Mouse (Mus musculus): ENCODE measurements around the gene Jade2. TPM values are rescaled to one million over a fixed set of nuclear protein-coding genes. Genes with fewer than 3 reads are reported as not detected.

Jade2 gene
- polyA plus RNA-seq, 1 experiment = 10.1 TPM

DNA sequence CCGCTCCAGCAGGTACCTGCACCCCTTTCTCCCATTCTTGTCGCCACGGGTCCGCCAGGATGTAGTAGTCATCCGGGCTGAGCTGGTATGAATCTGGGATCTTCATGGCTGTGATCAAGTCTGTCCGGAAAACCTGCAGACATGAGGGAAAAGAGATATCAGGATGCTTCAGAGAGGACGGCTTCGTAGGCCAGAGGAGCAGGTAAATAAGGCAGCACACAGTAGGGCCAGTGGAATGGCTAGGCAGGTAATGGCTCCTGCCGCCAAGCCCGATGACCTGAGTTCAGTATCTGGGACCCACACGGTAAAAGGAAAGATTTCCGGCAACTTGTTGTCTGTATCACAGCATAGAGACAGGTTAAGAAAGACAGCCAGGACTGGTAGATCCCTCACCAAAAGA lies 21.9 kb downstream of the Jade2 start:
- no peaks in the 10 kb centered on the region for H3K36me3 ChIP-seq (ENCODE audit: control insufficient read depth, insufficient read depth, low read length, poor library complexity, severe bottlenecking)
- H3K4me3 ChIP-seq (ENCODE audit: low read depth, low read length) = no peak overlapping the region
- no peak for TF ChIP-seq POLR2A (IDR thresholded peaks at IDR 0.05; ENCODE audit: insufficient read depth, low read length)
- H3K27ac ChIP-seq (ENCODE audit: insufficient read depth, low read length) = no peak overlapping the region
- H3K27me3 ChIP-seq (ENCODE audit: control insufficient read depth, insufficient read depth, low read length, poor library complexity, severe bottlenecking) = no peaks in the 10 kb centered on the region
- H3K9ac ChIP-seq (ENCODE audit: low read depth, poor library complexity, severe bottlenecking) = no peak overlapping the region
- H3K4me1 ChIP-seq (ENCODE audit: control insufficient read depth, insufficient read depth, low read length) = no peaks in the 10 kb centered on the region
- no peaks in the 10 kb centered on the region for H3K9me3 ChIP-seq (replicated peaks; ENCODE audit: control insufficient read depth, insufficient read depth, low read length, poor library complexity, severe bottlenecking)

DNA sequence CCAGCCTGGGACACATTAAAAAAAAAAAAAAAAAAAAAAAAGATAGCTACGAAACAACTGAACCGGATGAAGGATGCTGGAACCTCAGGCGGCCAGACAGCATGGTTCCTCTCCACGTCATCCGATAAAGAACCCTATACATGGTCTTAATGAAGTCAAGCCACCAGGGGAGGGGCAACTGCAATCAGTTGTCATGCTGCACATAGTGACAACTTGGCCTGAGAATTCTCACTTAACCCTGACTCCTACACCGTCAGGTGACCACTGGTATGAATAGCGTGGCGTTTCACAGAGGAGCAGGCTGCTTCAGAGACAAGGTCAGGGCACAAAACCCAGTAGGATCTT lies 23.4 kb downstream of the Jade2 start:
- Histone ChIP-seq H3K27ac (ENCODE audit: insufficient read depth, low read length) (no peak overlapping the region), H3K4me1 (ENCODE audit: control insufficient read depth, insufficient read depth, low read length) (no peaks in the 10 kb centered on the region), H3K9me3 (replicated peaks; ENCODE audit: control insufficient read depth, insufficient read depth, low read length, poor library complexity, severe bottlenecking) (no peaks in the 10 kb centered on the region), H3K9ac (ENCODE audit: low read depth, poor library complexity, severe bottlenecking) (no peak overlapping the region), H3K27me3 (ENCODE audit: control insufficient read depth, insufficient read depth, low read length, poor library complexity, severe bottlenecking) (no peaks in the 10 kb centered on the region), H3K36me3 (ENCODE audit: control insufficient read depth, insufficient read depth, low read length, poor library complexity, severe bottlenecking) (no peaks in the 10 kb centered on the region), H3K4me3 (ENCODE audit: low read depth, low read length) (no peak overlapping the region)
- TF ChIP-seq POLR2A (IDR thresholded peaks at IDR 0.05; ENCODE audit: insufficient read depth, low read length) = no peak
- TF ChIP-seq CTCF (IDR thresholded peaks at IDR 0.05; ENCODE audit: low read depth, low read length) = no peak
- TF ChIP-seq EP300 (IDR thresholded peaks at IDR 0.05; ENCODE audit: insufficient read depth, low read depth, low read length) = no peak

DNA sequence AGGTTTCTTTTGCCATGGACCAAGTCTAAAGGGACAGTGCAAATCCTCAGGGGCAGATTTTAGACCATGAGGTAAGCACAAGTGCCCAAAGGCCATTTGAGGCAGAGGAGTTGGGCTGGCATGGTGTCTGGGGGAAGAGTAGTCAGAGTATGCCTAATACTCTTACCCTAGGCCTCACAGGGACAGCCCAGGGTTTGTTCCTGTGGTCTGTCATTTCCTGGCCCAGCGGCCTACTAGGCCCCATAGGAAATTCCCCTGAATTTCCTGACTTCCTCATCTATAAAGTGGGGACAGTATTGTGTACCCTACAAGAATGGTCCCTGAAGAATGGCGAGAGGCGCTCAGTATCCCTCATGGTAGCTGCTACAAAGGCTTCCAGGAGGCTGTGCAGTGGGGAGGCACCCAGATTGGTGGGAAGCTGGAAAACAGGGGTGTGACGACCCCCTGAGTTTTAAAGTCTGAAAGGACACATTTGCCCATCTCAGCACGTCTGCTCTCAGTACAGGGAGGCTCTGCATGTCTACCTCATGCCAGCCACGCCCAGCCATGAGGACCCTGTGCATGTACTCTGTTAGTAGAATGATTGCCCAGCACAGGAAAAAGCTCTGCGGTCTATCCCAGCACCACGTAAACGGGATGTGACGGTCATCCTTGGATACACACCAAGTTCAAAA lies 23.9 kb downstream of the Jade2 start:
- Histone ChIP-seq H3K4me3 (ENCODE audit: low read depth, low read length) (no peak overlapping the region), H3K4me1 (ENCODE audit: control insufficient read depth, insufficient read depth, low read length) (no peaks in the 10 kb centered on the region), H3K27me3 (ENCODE audit: control insufficient read depth, insufficient read depth, low read length, poor library complexity, severe bottlenecking) (no peaks in the 10 kb centered on the region), H3K9me3 (replicated peaks; ENCODE audit: control insufficient read depth, insufficient read depth, low read length, poor library complexity, severe bottlenecking) (no peaks in the 10 kb centered on the region), H3K36me3 (ENCODE audit: control insufficient read depth, insufficient read depth, low read length, poor library complexity, severe bottlenecking) (no peaks in the 10 kb centered on the region), H3K27ac (ENCODE audit: insufficient read depth, low read length) (no peak overlapping the region), H3K9ac (ENCODE audit: low read depth, poor library complexity, severe bottlenecking) (no peak overlapping the region)
- TF ChIP-seq CTCF (IDR thresholded peaks at IDR 0.05; ENCODE audit: low read depth, low read length) = no peak

DNA sequence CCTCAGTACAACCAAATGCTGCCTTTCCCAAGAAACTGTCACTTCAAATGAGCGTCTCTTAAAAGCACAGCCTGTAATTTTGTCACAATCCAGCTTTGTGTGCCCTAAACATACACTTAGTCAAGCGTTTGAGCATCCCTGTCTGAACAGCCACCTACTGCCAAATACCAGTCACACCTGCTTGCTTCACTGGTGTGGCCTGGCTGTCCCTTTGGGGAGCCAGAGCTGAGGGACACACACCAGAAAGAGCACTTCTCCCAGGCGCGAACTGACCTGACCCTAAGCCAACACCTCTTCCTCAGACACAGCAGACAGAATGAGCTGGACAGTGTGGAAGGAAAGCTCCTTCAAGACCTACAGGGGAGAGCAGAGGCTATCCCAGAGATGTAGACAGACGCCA lies 24.5 kb downstream of the Jade2 start:
- Histone ChIP-seq H3K36me3 (ENCODE audit: control insufficient read depth, insufficient read depth, low read length, poor library complexity, severe bottlenecking) (no peaks in the 10 kb centered on the region), H3K9ac (ENCODE audit: low read depth, poor library complexity, severe bottlenecking) (no peak overlapping the region), H3K9me3 (replicated peaks; ENCODE audit: control insufficient read depth, insufficient read depth, low read length, poor library complexity, severe bottlenecking) (no peaks in the 10 kb centered on the region), H3K4me1 (ENCODE audit: control insufficient read depth, insufficient read depth, low read length) (no peaks in the 10 kb centered on the region), H3K27me3 (ENCODE audit: control insufficient read depth, insufficient read depth, low read length, poor library complexity, severe bottlenecking) (no peaks in the 10 kb centered on the region), H3K4me3 (ENCODE audit: low read depth, low read length) (no peak overlapping the region), H3K27ac (ENCODE audit: insufficient read depth, low read length) (no peak overlapping the region)
- TF ChIP-seq EP300 (IDR thresholded peaks at IDR 0.05; ENCODE audit: insufficient read depth, low read depth, low read length) (no peak), POLR2A (IDR thresholded peaks at IDR 0.05; ENCODE audit: insufficient read depth, low read length) (no peak), CTCF (IDR thresholded peaks at IDR 0.05; ENCODE audit: low read depth, low read length) (no peak)

DNA sequence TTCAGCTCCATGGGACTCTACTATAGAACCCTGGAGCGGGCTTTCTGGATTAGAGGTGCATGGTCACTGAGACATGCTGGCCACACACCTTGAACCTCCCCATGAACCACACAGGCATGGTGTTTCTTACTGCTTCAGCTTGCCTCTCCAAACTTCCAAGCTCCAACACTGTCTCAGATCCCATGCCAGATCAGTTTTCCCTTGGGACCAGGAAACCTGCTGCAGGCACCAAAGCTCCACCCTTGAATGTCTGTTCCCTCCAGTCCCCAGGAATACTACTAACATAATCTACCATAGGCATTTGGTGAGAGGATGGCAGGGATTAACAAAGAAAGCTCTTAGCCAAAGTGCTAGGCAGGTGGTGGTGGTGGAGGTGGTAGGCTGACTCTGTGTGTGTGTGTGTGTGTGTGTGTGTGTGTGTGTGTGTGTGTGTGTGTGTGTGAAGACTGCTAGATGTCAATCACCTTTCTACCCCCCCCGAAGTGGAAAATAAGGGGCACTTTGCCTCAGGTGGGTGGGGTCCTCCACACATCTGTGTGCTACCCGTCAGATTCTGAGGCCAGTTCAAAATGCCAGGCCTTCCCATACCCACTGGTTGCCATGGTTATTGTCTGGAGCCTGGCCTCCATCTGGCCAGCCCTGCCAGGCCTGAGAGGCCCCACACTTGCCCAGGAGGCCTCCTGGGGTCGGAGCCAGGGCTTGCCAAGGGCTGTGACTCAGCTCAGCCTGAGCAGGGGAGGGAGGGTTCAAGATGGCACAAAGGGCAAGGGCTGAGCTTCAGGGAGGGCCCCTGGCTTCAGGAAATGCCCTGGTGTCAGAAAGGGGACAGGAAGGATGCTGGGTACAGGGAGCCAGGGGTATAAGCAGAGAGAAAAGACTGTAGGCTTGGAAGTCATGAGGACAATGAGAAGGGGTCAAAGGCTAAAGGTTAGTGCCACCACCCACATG lies 25.2 kb downstream of the Jade2 start:
- H3K27me3 ChIP-seq (ENCODE audit: control insufficient read depth, insufficient read depth, low read length, poor library complexity, severe bottlenecking) = no peaks in the 10 kb centered on the region
- no peaks in the 10 kb centered on the region for H3K9me3 ChIP-seq (replicated peaks; ENCODE audit: control insufficient read depth, insufficient read depth, low read length, poor library complexity, severe bottlenecking)
- no peak overlapping the region for H3K4me3 ChIP-seq (ENCODE audit: low read depth, low read length)
- H3K9ac ChIP-seq (ENCODE audit: low read depth, poor library complexity, severe bottlenecking) = no peak overlapping the region
- H3K36me3 ChIP-seq (ENCODE audit: control insufficient read depth, insufficient read depth, low read length, poor library complexity, severe bottlenecking) = no peaks in the 10 kb centered on the region
- no peak for TF ChIP-seq POLR2A (IDR thresholded peaks at IDR 0.05; ENCODE audit: insufficient read depth, low read length)
- TF ChIP-seq CTCF (IDR thresholded peaks at IDR 0.05; ENCODE audit: low read depth, low read length) = no peak
- no peak for TF ChIP-seq EP300 (IDR thresholded peaks at IDR 0.05; ENCODE audit: insufficient read depth, low read depth, low read length)
- H3K4me1 ChIP-seq (ENCODE audit: control insufficient read depth, insufficient read depth, low read length) = no peaks in the 10 kb centered on the region
- no peak overlapping the region for H3K27ac ChIP-seq (ENCODE audit: insufficient read depth, low read length)

DNA sequence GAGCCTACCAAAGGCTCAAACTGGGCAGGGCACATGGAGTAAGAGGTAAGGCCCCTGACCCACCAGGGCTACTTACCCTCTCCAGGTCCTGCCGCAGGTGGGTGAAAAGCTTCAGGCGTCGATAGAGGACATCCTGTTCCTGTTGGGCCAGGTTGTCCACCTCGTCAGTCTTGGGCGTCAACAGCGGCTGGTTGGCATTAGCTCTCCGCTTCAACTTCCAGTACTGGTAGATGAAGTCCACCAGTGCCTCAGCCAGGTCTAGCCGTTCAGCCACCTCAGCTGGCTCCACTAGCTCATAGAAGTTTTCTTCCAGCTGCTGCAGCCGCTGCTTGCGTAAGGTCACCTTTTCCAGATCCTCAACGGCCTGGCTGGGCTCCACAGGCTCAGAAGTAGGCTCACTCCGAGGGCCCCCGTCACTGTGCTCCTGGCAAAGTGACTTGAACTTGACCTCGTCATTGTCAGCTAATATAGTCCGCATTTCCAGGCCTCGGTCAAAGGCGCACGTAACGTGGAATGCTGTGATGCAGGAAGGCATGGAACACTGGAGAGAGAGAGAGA lies 32.5 kb downstream of the Jade2 start:
- H3K9ac ChIP-seq (ENCODE audit: low read depth, poor library complexity, severe bottlenecking) = no peak overlapping the region
- H3K27me3 ChIP-seq (ENCODE audit: control insufficient read depth, insufficient read depth, low read length, poor library complexity, severe bottlenecking) = no peaks in the 10 kb centered on the region
- no peak overlapping the region for H3K27ac ChIP-seq (ENCODE audit: insufficient read depth, low read length)
- H3K9me3 ChIP-seq (replicated peaks; ENCODE audit: control insufficient read depth, insufficient read depth, low read length, poor library complexity, severe bottlenecking) = no peaks in the 10 kb centered on the region
- TF ChIP-seq POLR2A (IDR thresholded peaks at IDR 0.05; ENCODE audit: insufficient read depth, low read length) = no peak
- TF ChIP-seq CTCF (IDR thresholded peaks at IDR 0.05; ENCODE audit: low read depth, low read length) = no peak
- TF ChIP-seq EP300 (IDR thresholded peaks at IDR 0.05; ENCODE audit: insufficient read depth, low read depth, low read length) = no peak
- H3K4me1 ChIP-seq (ENCODE audit: control insufficient read depth, insufficient read depth, low read length) = peaks cover 13% of the 10 kb centered on the region
- no peaks in the 10 kb centered on the region for H3K36me3 ChIP-seq (ENCODE audit: control insufficient read depth, insufficient read depth, low read length, poor library complexity, severe bottlenecking)
- no peak overlapping the region for H3K4me3 ChIP-seq (ENCODE audit: low read depth, low read length)
